Mouse (Mus musculus) liver, adult 2 months (tissue): ENCODE measurements around the gene Stip1. TPM values are rescaled to one million over a fixed set of nuclear protein-coding genes. Genes with fewer than 3 reads are reported as not detected.
A peak's percentile ranks its signal among the peaks of the same experiment; 100 is the strongest.
"Not testable (repeated sequence)": the region's sequence is repeated elsewhere in the genome, so short reads cannot be mapped to it uniquely, and the experiment has no call there.

Experiments
- DNase-seq: peaks from one replicate; pipeline ENCODE4 v3.0.0-alpha.2; 2011; ENCODE audit warnings: low read depth, low spot score; ENCODE audit errors: extremely low read depth
- H3K27ac ChIP-seq: fragments of 200-500 bp; replicated peaks from 2 replicates; pipeline ENCODE4 v1.5.1; 2012; ENCODE audit warnings: low read depth, mild to moderate bottlenecking, control low read depth, inconsistent platforms, low read length; ENCODE audit not compliant: insufficient read depth
- H3K27me3 ChIP-seq: fragments of 200-500 bp; 2 replicates; pipeline ENCODE4 v1.6.1; 2012; ENCODE audit warnings: mild to moderate bottlenecking, moderate library complexity, low read length, inconsistent platforms; ENCODE audit not compliant: control insufficient read depth, insufficient read depth
- H3K36me3 ChIP-seq: fragments of 200-500 bp; 2 replicates; pipeline ENCODE4 v1.6.1; 2012; ENCODE audit warnings: low read length, inconsistent platforms; ENCODE audit not compliant: control insufficient read depth, insufficient read depth
- H3K4me1 ChIP-seq: fragments of 200-500 bp; 2 replicates; pipeline ENCODE4 v1.6.1; 2011; ENCODE audit warnings: low read length; ENCODE audit not compliant: control insufficient read depth, insufficient read depth
- H3K4me3 ChIP-seq: fragments of 200-500 bp; 2 replicates; pipeline ENCODE4 v1.5.1; 2011; ENCODE audit warnings: low read depth, mild to moderate bottlenecking, control low read depth, low read length, moderate library complexity; ENCODE audit not compliant: insufficient read depth
- H3K79me2 ChIP-seq: fragments of 200-500 bp; 2 replicates; pipeline ENCODE4 v1.6.1; 2012; ENCODE audit warnings: inconsistent platforms, mild to moderate bottlenecking, low read length, moderate library complexity; ENCODE audit not compliant: control insufficient read depth, insufficient read depth
- H3K9ac ChIP-seq: fragments of 200-500 bp; 2 replicates; pipeline ENCODE4 v1.6.1; 2012; ENCODE audit warnings: low read depth, mild to moderate bottlenecking, control low read depth, inconsistent platforms, low read length
- CTCF ChIP-seq: fragments of 200-500 bp; IDR thresholded peaks from 2 replicates; pipeline ENCODE4 v1.5.1; 2011; ENCODE audit warnings: low read depth, low read length, control low read depth
- POLR2A ChIP-seq: fragments of 200-500 bp; IDR thresholded peaks from 2 replicates; pipeline ENCODE4 v1.6.1; 2011; ENCODE audit warnings: low read length, control low read depth; ENCODE audit not compliant: insufficient read depth; ENCODE audit errors: extremely low read depth
- WGBS: fragments of 180-500 bp; shearing (Covaris S2); methylation state at CpG from one replicate; pipeline ENCODE4 v1.1.7; 2018; 5-methylcytosine and 5-hydroxymethylcytosine counted together
- polyA plus RNA-seq: library from polyadenylated mRNA; depleted of rRNA; stranded (reverse); fragments of >200 nt; gene quantifications from 2 replicates; pipeline ENCODE4 v1.2.3, GENCODE M21; 2012
- total RNA-seq: library from RNA; depleted of rRNA; stranded (reverse); fragments of >200 nt; gene quantifications from 2 replicates; pipeline ENCODE4 v1.2.3, GENCODE M21; 2014

The Stip1 gene
- total and polyA plus RNA-seq, 2 experiments: 32.3 to 44.9 TPM

DNA sequence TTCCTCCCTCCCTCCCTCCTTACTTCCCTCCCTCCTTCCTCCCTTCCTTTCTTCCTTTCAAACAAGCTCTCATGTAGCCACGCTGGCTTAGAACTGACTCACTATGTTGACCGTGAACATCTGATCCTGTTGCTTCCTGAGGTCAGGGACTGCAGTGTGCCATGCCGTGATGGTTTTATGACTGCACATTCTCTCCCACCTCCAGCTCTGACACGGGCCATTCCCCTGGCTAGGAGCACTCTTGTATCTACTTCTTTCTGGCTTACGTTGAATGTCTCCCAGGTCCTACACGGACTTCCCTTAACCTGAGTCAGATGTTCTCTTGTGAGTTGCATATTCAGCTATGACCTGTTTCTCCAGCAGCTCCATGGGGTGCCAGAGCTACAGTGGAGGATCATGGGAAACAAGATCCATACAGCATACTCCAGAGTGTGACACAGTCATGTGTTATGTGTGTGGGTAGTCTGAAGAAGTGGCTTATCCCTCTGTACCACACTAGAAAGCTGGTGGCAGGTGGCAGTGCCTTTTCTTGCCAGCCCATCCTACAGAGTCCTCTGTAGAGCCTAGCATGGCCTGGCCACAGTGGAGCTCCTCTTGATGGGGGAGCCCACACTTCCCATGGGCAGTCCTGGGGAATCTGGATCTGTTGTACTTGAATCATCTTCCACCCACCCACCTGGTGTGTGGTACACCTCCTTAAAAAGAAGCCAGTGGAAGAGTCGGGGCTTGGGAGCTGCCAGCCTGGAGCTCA, 41.9 kb upstream of the Stip1 start:
- H3K9ac ChIP-seq: no peak overlapping the region
- 83% methylated on average over 7 of the region's 7 CpGs for WGBS
- H3K27ac ChIP-seq: no peak overlapping the region
- no peaks in the 10 kb centered on the region for H3K4me1 ChIP-seq
- H3K27me3 ChIP-seq: no peaks in the 10 kb centered on the region
- H3K79me2 ChIP-seq: no peaks in the 10 kb centered on the region
- TF ChIP-seq CTCF (no peak), POLR2A (no peak)
- DNase-seq: no peak
- no peaks in the 10 kb centered on the region for H3K36me3 ChIP-seq
- no peak overlapping the region for H3K4me3 ChIP-seq

DNA sequence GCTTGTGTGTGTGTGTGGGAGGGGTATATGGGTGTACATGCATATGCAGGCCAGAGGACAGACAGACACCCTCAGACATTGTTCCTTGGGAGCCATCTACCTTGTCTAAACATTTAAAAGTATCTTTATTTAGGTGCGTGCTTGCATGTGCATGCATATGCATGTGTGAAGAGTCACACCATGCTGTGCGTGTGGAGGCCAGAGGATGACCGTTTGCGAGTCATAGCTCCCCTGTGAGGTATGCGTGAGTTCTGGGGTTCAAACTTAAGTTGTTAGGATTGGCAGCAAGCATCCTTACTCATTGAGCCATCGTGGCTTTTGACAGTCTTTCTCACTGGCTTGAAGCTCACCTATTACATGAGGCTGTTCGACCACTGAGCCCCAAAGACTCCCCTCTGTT, 38.5 kb upstream of the Stip1 start:
- DNase-seq: no peak
- no peaks in the 10 kb centered on the region for H3K4me1 ChIP-seq
- H3K4me3 ChIP-seq: no peak overlapping the region
- H3K27ac ChIP-seq: no peak overlapping the region
- H3K27me3 ChIP-seq: no peaks in the 10 kb centered on the region
- no peaks in the 10 kb centered on the region for H3K36me3 ChIP-seq
- no peak overlapping the region for H3K9ac ChIP-seq
- WGBS: 92% methylated on average over 7 of the region's 7 CpGs
- no peaks in the 10 kb centered on the region; the same call in 1 of the 2 replicates for H3K79me2 ChIP-seq
- TF ChIP-seq CTCF (no peak), POLR2A (no peak)

DNA sequence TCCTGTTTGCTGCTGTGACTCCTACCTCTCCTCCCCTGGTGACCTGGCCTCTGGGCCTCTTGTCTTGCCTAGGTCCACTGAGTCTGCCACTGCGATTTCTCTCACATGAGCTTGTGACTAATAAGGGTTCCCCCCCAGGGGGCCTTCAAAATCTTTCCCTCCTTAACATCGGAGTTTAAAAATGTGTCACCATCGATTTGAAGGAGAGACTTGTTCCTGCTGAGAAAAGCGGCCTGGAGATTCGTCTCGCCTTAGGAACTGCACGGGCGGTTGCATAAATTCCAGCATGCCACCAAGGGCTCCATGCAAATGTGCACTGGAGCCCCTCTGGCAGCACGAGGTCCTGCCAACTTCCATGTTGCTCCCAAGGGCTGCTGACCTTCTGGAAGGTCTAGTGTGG, 37.9 kb upstream of the Stip1 start:
- Histone ChIP-seq H3K36me3 (no peaks in the 10 kb centered on the region), H3K4me3 (no peak overlapping the region), H3K27me3 (no peaks in the 10 kb centered on the region), H3K4me1 (no peaks in the 10 kb centered on the region), H3K79me2 (no peaks in the 10 kb centered on the region; the same call in 1 of the 2 replicates), H3K9ac (no peak overlapping the region), H3K27ac (no peak overlapping the region)
- 88% methylated on average over 9 of the region's 9 CpGs for WGBS
- TF ChIP-seq POLR2A: no peak
- no peak for DNase-seq

DNA sequence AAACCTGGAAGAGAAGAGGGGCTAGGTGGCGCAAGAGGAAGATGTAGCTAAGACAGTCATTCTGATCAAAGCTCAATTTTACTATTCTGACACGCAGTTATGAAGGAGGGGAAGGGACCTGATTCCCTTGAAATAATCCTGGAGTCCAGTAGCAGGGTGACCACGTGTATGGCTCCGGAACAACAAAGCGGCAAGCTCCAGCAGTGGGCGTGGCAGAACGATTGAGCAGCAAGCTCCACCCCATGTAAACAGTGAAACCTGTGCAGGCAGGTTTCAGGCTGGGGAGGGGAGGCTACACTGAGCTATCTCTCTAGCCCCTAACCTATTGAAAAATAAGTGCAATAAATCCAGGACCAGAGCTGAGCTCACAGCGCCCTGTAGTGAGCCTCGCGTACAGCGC, 35.6 kb upstream of the Stip1 start:
- H3K27ac ChIP-seq, H3K79me2 ChIP-seq, H3K4me3 ChIP-seq, H3K9ac ChIP-seq, H3K27me3 ChIP-seq, H3K36me3 ChIP-seq, H3K4me1 ChIP-seq: not testable (repeated sequence)
- WGBS: 67% methylated on average over 11 of the region's 11 CpGs
- peak; percentile 70 for DNase-seq

DNA sequence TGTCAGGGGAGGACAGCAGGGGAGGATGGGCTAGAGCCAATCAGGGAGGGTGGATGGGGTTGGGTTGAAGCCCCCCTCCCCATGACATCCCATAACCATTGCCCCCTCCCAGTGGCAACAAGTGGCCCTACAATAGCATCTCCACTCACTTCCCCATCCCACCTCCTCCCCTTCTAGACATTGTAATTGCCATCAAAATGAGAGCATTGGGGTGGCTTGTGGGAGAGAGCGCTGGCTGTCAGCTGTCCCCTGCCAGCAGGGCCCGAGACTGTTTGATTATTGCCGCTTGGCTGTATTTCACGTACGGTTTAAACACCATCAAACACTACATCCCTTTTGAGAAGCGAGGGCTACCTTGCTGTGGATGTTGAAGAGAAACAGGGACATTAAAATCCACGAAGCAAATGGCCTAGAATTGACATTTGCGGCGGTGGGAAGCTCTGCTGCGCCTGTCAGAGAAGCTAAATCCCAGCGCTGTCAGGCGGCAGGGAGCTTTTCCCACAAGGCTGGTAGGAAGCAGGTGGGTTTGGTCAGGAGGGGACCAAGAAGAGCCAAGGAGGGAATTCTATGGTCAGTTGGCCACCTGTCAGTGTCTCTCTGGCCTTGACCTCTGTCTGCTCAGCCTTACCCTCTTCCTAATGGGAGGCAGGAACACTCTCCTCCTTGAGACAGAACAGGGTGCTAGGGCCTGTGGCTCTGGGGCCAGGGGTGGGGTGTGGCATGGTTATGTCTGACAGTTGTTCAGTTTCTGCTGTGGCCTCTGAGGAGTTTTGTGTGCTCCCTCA, 34.4 kb upstream of the Stip1 start:
- H3K4me3 ChIP-seq: no peak overlapping the region
- no peaks in the 10 kb centered on the region; the same call in 1 of the 2 replicates for H3K79me2 ChIP-seq
- TF ChIP-seq POLR2A (no peak), CTCF (no peak)
- no peaks in the 10 kb centered on the region for H3K27me3 ChIP-seq
- WGBS: 91% methylated on average over 12 of the region's 12 CpGs
- no peak for DNase-seq
- H3K36me3 ChIP-seq: no peaks in the 10 kb centered on the region
- no peak overlapping the region for H3K27ac ChIP-seq
- H3K9ac ChIP-seq: no peak overlapping the region
- no peaks in the 10 kb centered on the region for H3K4me1 ChIP-seq

GRCm38 (mm10) chr19:7072221-7072620, 32.5 kb upstream of the Stip1 start:
- H3K36me3 ChIP-seq: no peaks in the 10 kb centered on the region
- no peaks in the 10 kb centered on the region for H3K27me3 ChIP-seq
- TF ChIP-seq CTCF: no peak
- TF ChIP-seq POLR2A: no peak
- no peak overlapping the region for H3K9ac ChIP-seq
- H3K79me2 ChIP-seq: no peaks in the 10 kb centered on the region; the same call in 1 of the 2 replicates
- H3K4me1 ChIP-seq: no peaks in the 10 kb centered on the region
- no peak overlapping the region for H3K4me3 ChIP-seq
- WGBS: 83% methylated on average over 6 of the region's 6 CpGs
- H3K27ac ChIP-seq: no peak overlapping the region
- DNase-seq: no peak
